Mouse (Mus musculus): ENCODE data around the gene Olfr1197. TPM values are rescaled to one million over a fixed set of nuclear protein-coding genes. Genes with fewer than 3 reads are reported as not detected.

The Olfr1197 gene
- under 1 TPM in 1 of 2 experiments, not detected in 1; 0.20 TPM for polyA plus RNA-seq (2017; shearing (Covaris generic))

DNA sequence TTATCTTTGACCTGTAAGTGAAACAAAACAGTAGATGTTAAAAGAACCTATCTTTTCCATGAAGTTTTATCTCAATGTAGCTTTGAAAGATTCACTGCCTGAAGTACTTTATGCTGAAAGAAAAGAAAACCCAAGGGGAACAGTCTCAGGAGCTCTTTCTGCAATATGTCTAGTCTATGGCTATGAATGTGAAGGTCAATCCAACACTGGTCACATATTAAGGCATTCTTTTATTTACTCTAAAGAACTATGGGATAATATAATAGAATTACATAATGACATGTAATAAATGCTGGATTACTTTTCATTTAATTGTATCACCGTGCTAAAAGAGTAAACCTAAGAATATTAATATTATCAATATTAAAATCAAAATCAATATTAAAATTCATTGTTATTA lies at the start of gene Olfr1197:
Gene Olfr1197, minus strand, starts transcription at position 101 of the 400 bp plus-strand sequence.
- ATAC-seq: no peak

- ATAC-seq: no peak
These were observed 38.2 kb upstream of the Olfr1197 start, which contains the start of gene Olfr1200 for GRCm38 (mm10) chr2:88770388-88770787. Olfr1200 (minus strand) TSS chr2:88770488.

GRCm38 (mm10) chr2:88760369-88760768 lies 28.2 kb upstream of the Olfr1197 start, which contains the start of gene Olfr1199:
Olfr1199 (minus strand) TSS chr2:88760469.
- ATAC-seq: no peak

GRCm38 (mm10) chr2:88751270-88751669 lies 19.1 kb upstream of the Olfr1197 start, which contains the start of gene Olfr1198:
Olfr1198 (minus strand) TSS chr2:88751370.
- ATAC-seq: no peak

DNA sequence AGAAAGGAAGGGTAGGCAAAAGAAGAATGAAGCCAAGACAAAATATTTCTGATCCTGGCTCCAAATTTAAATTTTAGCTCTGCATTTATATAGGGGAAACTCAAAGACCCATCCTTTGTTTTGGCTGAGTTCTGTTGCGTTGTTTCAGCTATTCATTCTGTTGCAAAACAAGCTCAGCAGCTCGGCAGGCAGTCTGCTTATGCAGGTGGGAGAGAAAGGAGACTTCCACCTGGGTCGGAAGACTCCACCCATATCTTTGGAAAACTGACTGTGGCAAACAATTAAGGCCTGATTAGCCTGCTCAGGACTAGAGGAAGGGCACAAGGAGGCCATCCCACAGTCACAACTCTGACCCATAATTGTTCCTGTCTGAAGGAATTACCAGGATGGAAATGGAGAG lies 11.2 kb upstream of the Olfr1197 start:
- ATAC-seq: no peak

- ATAC-seq: no peak
These were observed 27.7 kb downstream of the Olfr1197 start, which contains the start of gene Olfr1196 for GRCm38 (mm10) chr2:88704497-88704896. Olfr1196 (minus strand) TSS chr2:88704597.

GRCm38 (mm10) chr2:88689087-88689486 lies 43.1 kb downstream of the Olfr1197 start, which contains the start of gene Olfr1195:
Olfr1195 (minus strand) TSS chr2:88689187.
- no peak for ATAC-seq

Other genes starting within 250 kb of the Olfr1197 start
- not detected for gene Olfr1184, start 248.8 kb downstream of the Olfr1197 start, polyA plus RNA-seq (2017; shearing (Covaris generic))
- gene Olfr1185-ps1, start 239.0 kb downstream of the Olfr1197 start, polyA plus RNA-seq (2017; shearing (Covaris generic)): under 1 TPM in 1 of 2 experiments, not detected in 1; 0.44 TPM
- not detected for gene Olfr1186, start 213.8 kb downstream of the Olfr1197 start, polyA plus RNA-seq (2017; shearing (Covaris generic))
- not detected for gene Olfr1188, start 175.4 kb downstream of the Olfr1197 start, polyA plus RNA-seq (2017; shearing (Covaris generic))
- not detected for gene Olfr1189, start 145.9 kb downstream of the Olfr1197 start, polyA plus RNA-seq (2017; shearing (Covaris generic))
- gene Olfr1191-ps1, start 91.8 kb downstream of the Olfr1197 start, polyA plus RNA-seq (2017; shearing (Covaris generic)): not detected
- gene Olfr1192-ps1, start 83.9 kb downstream of the Olfr1197 start, polyA plus RNA-seq (2017; shearing (Covaris generic)): under 1 TPM; 0.15 to 0.16 TPM
- gene Olfr1193, start 56.7 kb downstream of the Olfr1197 start, polyA plus RNA-seq (2017; shearing (Covaris generic)): not detected
- under 1 TPM in 1 of 2 experiments, not detected in 1; 0.12 TPM for gene Olfr1195, start 43.2 kb downstream of the Olfr1197 start, polyA plus RNA-seq (2017; shearing (Covaris generic))
- not detected for gene Olfr1196, start 27.8 kb downstream of the Olfr1197 start, polyA plus RNA-seq (2017; shearing (Covaris generic))
- gene Olfr1198, start 19.0 kb upstream of the Olfr1197 start, polyA plus RNA-seq (2017; shearing (Covaris generic)): under 1 TPM in 1 of 2 experiments, not detected in 1; 0.09 TPM
- gene Olfr1199, start 28.1 kb upstream of the Olfr1197 start, polyA plus RNA-seq (2017; shearing (Covaris generic)): not detected
- gene Olfr1200, start 38.1 kb upstream of the Olfr1197 start, polyA plus RNA-seq (2017; shearing (Covaris generic)): under 1 TPM in 1 of 2 experiments, not detected in 1; 0.11 TPM
- not detected for gene Olfr1201, start 60.7 kb upstream of the Olfr1197 start, polyA plus RNA-seq (2017; shearing (Covaris generic))
- not detected for gene Olfr1202, start 82.1 kb upstream of the Olfr1197 start, polyA plus RNA-seq (2017; shearing (Covaris generic))
- not detected for gene Olfr1205, start 97.4 kb upstream of the Olfr1197 start, polyA plus RNA-seq (2017; shearing (Covaris generic))
- gene Olfr1204, start 116.9 kb upstream of the Olfr1197 start, polyA plus RNA-seq (2017; shearing (Covaris generic)): not detected
- gene Olfr1206, start 130.9 kb upstream of the Olfr1197 start, polyA plus RNA-seq (2017; shearing (Covaris generic)): not detected
- under 1 TPM in 1 of 2 experiments, not detected in 1; 0.11 TPM for gene Olfr1208, start 169.9 kb upstream of the Olfr1197 start, polyA plus RNA-seq (2017; shearing (Covaris generic))
- gene Olfr1209, start 182.8 kb upstream of the Olfr1197 start, polyA plus RNA-seq (2017; shearing (Covaris generic)): not detected
- not detected for gene Olfr1211, start 205.7 kb upstream of the Olfr1197 start, polyA plus RNA-seq (2017; shearing (Covaris generic))
- not detected for gene Olfr1212, start 221.6 kb upstream of the Olfr1197 start, polyA plus RNA-seq (2017; shearing (Covaris generic))
- gene Gm13762, start 247.9 kb upstream of the Olfr1197 start, polyA plus RNA-seq (2017; shearing (Covaris generic)): not detected